Mouse (Mus musculus) myocyte (in vitro differentiated cells): ENCODE measurements around the gene Rrp1b.

ENCODE experiments used
- CEBPB ChIP-seq: IDR thresholded peaks from 2 replicates; pipeline ENCODE4 v1.6.1; 2011; ENCODE audit warnings: mild to moderate bottlenecking, moderate library complexity; ENCODE audit not compliant: poor library complexity, insufficient read depth, severe bottlenecking
- E2F4 ChIP-seq: IDR thresholded peaks from one replicate; pipeline ENCODE4 v1.6.1; 2011; ENCODE audit warnings: mild to moderate bottlenecking, control low read depth, moderate library complexity; ENCODE audit not compliant: insufficient read depth
- MAX ChIP-seq: IDR thresholded peaks from one replicate; pipeline ENCODE4 v1.6.1; 2011; ENCODE audit warnings: low read depth, mild to moderate bottlenecking, control low read depth
- MYOD1 ChIP-seq, 3 experiments: IDR thresholded peaks; one replicate each; pipeline ENCODE4 v1.6.1; 2011; ENCODE audit warnings: control low read depth in 2 of 3, low read depth in 2 of 3, mild to moderate bottlenecking in 2 of 3, moderate library complexity in 1 of 3; ENCODE audit not compliant: insufficient read length in 2 of 3, control insufficient read depth in 1 of 3
- POLR2A ChIP-seq: IDR thresholded peaks from one replicate; pipeline ENCODE4 v1.6.1; 2011; ENCODE audit warnings: low read depth, mild to moderate bottlenecking, control low read depth, moderate library complexity; ENCODE audit not compliant: insufficient read length
- POLR2AphosphoS2 ChIP-seq: IDR thresholded peaks from one replicate; pipeline ENCODE4 v1.6.1; 2011; ENCODE audit warnings: low read depth, control low read depth; ENCODE audit not compliant: insufficient read length
- REST ChIP-seq: IDR thresholded peaks from one replicate; pipeline ENCODE4 v1.6.1; 2011; ENCODE audit warnings: mild to moderate bottlenecking, control low read depth, moderate library complexity; ENCODE audit not compliant: insufficient read depth, insufficient read length
- SRF ChIP-seq: IDR thresholded peaks from one replicate; pipeline ENCODE4 v1.6.1; 2011; ENCODE audit warnings: low read depth; ENCODE audit not compliant: control insufficient read depth, insufficient read length
- TCF12 ChIP-seq: IDR thresholded peaks from one replicate; pipeline ENCODE4 v1.6.1; 2011; ENCODE audit warnings: mild to moderate bottlenecking, control low read depth; ENCODE audit not compliant: poor library complexity, insufficient read depth, severe bottlenecking
- TCF3 ChIP-seq: IDR thresholded peaks from one replicate; pipeline ENCODE4 v1.6.1; 2011; ENCODE audit warnings: low read depth, control low read depth; ENCODE audit not compliant: insufficient read length
- USF1 ChIP-seq: IDR thresholded peaks from one replicate; pipeline ENCODE4 v1.6.1; 2011; ENCODE audit warnings: low read depth, mild to moderate bottlenecking, control low read depth, moderate library complexity

GRCm38 (mm10) chr17:32011694-32012093 lies 24.2 kb upstream of the Rrp1b start:
- TF ChIP-seq POLR2A (no peak), SRF (no peak), MAX (no peak), TCF12 (no peak), CEBPB (no peak), USF1 (no peak), TCF3 (no peak), E2F4 (no peak), REST (no peak), MYOD1 (IDR thresholded peaks at IDR 0.05; ENCODE audit: control insufficient read depth in 1 of 3, insufficient read length in 2 of 3, low read depth in 2 of 3) (no peak), POLR2AphosphoS2 (no peak)
